Mouse (Mus musculus) cerebellum, postnatal 14 days (tissue): ENCODE data around the gene Terb2.

ENCODE experiments used
- DNase-seq, 2 experiments: peaks; one replicate each; pipeline ENCODE4 v3.0.0; 2021; ENCODE audit warnings: mixed read lengths in 2 of 2

Terb2 gene

GRCm38 (mm10) chr2:122234611-122235288 lies 48.7 kb downstream of the Terb2 start, which contains the start of gene Sord:
Gene Sord (plus strand): TSS chr2:122234749.
- DNase-seq: peak; percentile 83 to 85

GRCm38 (mm10) chr2:122235425-122235824 lies 49.4 kb downstream of the Terb2 start:
- no peak for DNase-seq

- DNase-seq: no peak
These were observed 50.2 kb downstream of the Terb2 start for GRCm38 (mm10) chr2:122236321-122236720.

- DNase-seq: peak; percentile 15 to 18
These were observed 51.9 kb downstream of the Terb2 start for GRCm38 (mm10) chr2:122237891-122238470.

- no peak for DNase-seq
These were observed 54.7 kb downstream of the Terb2 start for GRCm38 (mm10) chr2:122240735-122241134.

DNA sequence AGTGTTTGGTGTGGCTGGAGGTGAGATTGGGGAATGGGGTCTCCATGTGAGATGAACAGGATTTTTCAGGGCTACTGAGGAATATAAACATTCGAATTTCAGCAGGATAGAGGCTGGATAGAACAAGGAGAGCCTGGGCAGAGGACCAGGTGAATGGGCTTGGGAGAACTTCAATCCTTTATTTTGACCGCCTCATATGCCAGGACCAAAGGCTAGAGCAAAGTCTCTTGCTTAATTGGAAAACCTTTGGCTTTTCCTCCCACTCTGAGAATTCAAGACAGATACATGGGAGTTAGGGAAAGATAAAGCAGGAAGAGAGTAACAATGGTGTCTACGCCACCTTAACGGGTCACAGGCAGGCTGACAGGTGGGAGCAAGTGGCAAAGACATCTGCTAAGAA lies 55.2 kb downstream of the Terb2 start:
- DNase-seq: no peak

GRCm38 (mm10) chr2:122241935-122242334 lies 55.9 kb downstream of the Terb2 start:
- DNase-seq: no peak

DNA sequence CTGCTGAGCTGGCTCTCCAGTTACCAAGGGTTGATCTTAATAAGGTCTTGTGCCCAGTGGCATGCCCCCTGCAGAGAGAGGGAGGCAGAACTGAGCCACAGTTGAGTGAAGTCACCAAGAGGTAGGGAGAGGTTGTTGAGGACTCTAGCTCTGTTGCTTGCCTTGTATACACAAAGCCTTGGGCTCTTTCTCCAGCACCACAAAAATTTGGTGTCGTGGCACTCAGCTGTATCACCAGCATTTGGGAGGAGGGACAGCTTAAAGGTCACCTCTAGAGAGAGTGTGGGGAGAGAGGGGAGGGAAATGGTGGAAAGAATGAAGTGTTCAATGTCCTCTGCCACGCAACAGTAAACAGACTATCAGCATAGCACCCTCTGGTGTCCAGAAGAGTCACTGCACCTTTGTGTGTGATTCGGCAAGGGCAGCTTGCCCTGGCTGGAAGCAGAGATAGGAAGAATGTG lies 57.6 kb downstream of the Terb2 start:
- peak; percentile 85 to 86 for DNase-seq

GRCm38 (mm10) chr2:122247786-122248185 lies 61.7 kb downstream of the Terb2 start:
- DNase-seq: no peak

DNA sequence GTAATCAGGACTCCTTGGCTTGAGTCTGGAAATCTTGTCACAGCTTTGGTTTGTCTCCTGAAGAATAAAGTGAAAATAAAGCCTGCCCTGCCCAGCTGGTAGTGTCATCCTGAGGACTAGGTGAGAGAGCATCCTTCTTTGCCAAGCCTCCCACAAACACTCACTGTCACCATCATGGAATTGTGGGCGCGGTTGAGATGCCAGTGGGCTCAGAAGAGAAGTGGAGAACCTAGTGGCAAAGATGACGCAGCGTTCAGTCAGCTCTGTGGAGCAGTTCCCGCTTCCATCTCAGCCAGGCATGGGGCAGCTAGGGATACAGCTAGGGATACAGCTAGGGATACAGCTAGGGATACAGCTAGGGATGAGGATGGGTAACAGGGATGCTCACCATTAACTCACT lies 69.9 kb downstream of the Terb2 start:
- DNase-seq: no peak
